Mouse (Mus musculus): Measurements from ENCODE around the gene Gm5796.
"Not testable (repeated sequence)": the region's sequence is repeated elsewhere in the genome, so short reads cannot be mapped to it uniquely, and the experiment has no call there.

Gene Gm5796

GRCm38 (mm10) chr14:4023641-4024040 lies at the start of gene Gm5796:
TSS of gene Gm5796 (plus strand) at chr14:4023941.
- not testable (repeated sequence) for DNase-seq

- not testable (repeated sequence) for DNase-seq
Measured at GRCm38 (mm10) chr14:3998094-3998493, 25.6 kb upstream of the Gm5796 start, which contains the start of gene Gm3099. TSS of gene Gm3099 (plus strand) at chr14:3998394.

DNA sequence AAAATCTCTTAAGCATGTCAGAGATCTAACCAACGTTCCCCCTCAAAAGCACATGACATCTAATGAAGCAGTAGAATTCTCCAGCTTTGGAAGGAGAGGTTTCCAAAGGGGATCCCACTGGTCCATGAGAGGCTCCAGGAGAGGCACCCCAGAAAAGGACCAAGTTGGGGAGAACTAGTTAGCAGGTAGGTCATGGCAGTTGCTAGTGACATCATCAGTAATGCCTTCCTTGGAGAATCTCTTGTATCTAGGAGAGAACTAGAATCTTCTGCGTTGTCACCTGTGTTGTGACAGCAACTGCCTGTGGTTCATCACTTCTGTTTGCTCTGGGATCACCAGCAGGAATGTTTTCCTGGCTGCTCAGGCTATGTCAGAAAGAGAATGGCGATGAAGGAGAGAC lies 60.1 kb downstream of the Gm5796 start, which contains the start of gene Gm3115:
TSS of gene Gm3115 (plus strand) at position 301 of the 400 bp plus-strand sequence.
- DNase-seq = not testable (repeated sequence)
